Mouse (Mus musculus) kidney, adult 2 months (tissue): Measurements from ENCODE around the gene Vamp2.

ENCODE experiments used
- CTCF ChIP-seq: fragments of 200-500 bp; conservative IDR thresholded peaks from 2 replicates; pipeline ENCODE4 v1.5.1; 2011; ENCODE audit warnings: low read depth, mild to moderate bottlenecking, control low read depth, low read length, moderate library complexity, mixed read lengths; ENCODE audit not compliant: insufficient read depth, insufficient read length
- POLR2A ChIP-seq: fragments of 200-500 bp; IDR thresholded peaks from one replicate; pipeline ENCODE4 v1.6.1; 2011; ENCODE audit warnings: low read depth, low read length, control low read depth

- no peak for TF ChIP-seq CTCF
- TF ChIP-seq POLR2A = no peak
These were observed 46.3 kb downstream of the Vamp2 start for GRCm38 (mm10) chr11:69134622-69134968.
